Mouse (Mus musculus) midbrain, postnatal 0 days (tissue): ENCODE data around the gene Myoz1. TPM values are rescaled to one million over a fixed set of nuclear protein-coding genes. Genes with fewer than 3 reads are reported as not detected.
"Not testable (repeated sequence)": the region's sequence is repeated elsewhere in the genome, so short reads cannot be mapped to it uniquely, and the experiment has no call there.

Experiments
- ATAC-seq: fragments of 200-750 bp; cut with Nextera tagmentation; 2 replicates; pipeline ENCODE4 v1.8.0; 2017; ENCODE audit warnings: moderate number of reproducible peaks, mild to moderate bottlenecking, moderate TSS enrichment, moderate library complexity; ENCODE audit not compliant: low FRiP score
- DNase-seq: peaks from one replicate; pipeline ENCODE4 v3.0.0-alpha.2; 2015; ENCODE audit warnings: low spot score
- H3K27ac ChIP-seq: fragments of 300-500 bp; sonication (generic); 2 replicates; pipeline ENCODE4 v1.5.1; 2014; ENCODE audit warnings: low read depth, mild to moderate bottlenecking, low read length, mixed read lengths
- H3K27me3 ChIP-seq: fragments of 300-500 bp; sonication (generic); 2 replicates; pipeline ENCODE4 v1.6.1; 2014; ENCODE audit warnings: low read length, control low read depth, mixed read lengths; ENCODE audit not compliant: insufficient read depth
- H3K36me3 ChIP-seq: fragments of 300-500 bp; sonication (generic); 2 replicates; pipeline ENCODE4 v1.6.1; 2014; ENCODE audit warnings: low read length, control low read depth, mixed read lengths; ENCODE audit not compliant: insufficient read depth
- H3K4me1 ChIP-seq: fragments of 300-500 bp; sonication (generic); 2 replicates; pipeline ENCODE4 v1.6.1; 2014; ENCODE audit warnings: mild to moderate bottlenecking, control low read depth, antibody characterized with exemption, low read length, mixed read lengths; ENCODE audit not compliant: insufficient read depth
- H3K4me2 ChIP-seq: fragments of 300-500 bp; sonication (generic); 2 replicates; pipeline ENCODE4 v1.6.1; 2014; ENCODE audit warnings: low read depth, mild to moderate bottlenecking, low read length, mixed read lengths; ENCODE audit not compliant: poor library complexity, severe bottlenecking
- H3K4me3 ChIP-seq: fragments of 300-500 bp; sonication (generic); 2 replicates; pipeline ENCODE4 v1.5.1; 2014; ENCODE audit warnings: low read depth, mild to moderate bottlenecking, low read length, moderate library complexity
- H3K9ac ChIP-seq: fragments of 300-500 bp; sonication (generic); replicated peaks from 2 replicates; pipeline ENCODE4 v1.6.1; 2014; ENCODE audit warnings: mild to moderate bottlenecking, low read length, moderate library complexity, mixed read lengths; ENCODE audit not compliant: poor library complexity, severe bottlenecking
- H3K9me3 ChIP-seq: fragments of 300-500 bp; sonication (generic); 2 replicates; pipeline ENCODE4 v1.6.1; 2016; ENCODE audit warnings: low read length, control low read depth
- CTCF ChIP-seq: IDR thresholded peaks from 2 replicates; pipeline ENCODE4 v1.5.1; 2016; ENCODE audit warnings: antibody characterized with exemption, mild to moderate bottlenecking
- WGBS: fragments of 180-500 bp; shearing (Covaris S2); extraction: QIAGEN DNeasy Blood & Tissue Kit; methylation state at CpG from one replicate; pipeline ENCODE4 v1.1.7; 2014; 5-methylcytosine and 5-hydroxymethylcytosine counted together
- polyA plus RNA-seq: library from polyadenylated mRNA; unstranded; fragments of >200 nt; fragmentation: Nextera tagmentation; extraction: Ambion mirVana; gene quantifications from 2 replicates; pipeline ENCODE4 v1.2.1, GENCODE M21; 2015
- total RNA-seq: library from RNA; depleted of rRNA; stranded (reverse); fragments of >200 nt; gene quantifications from 2 replicates; pipeline ENCODE4 v1.2.3, GENCODE M21; 2014

Gene Myoz1
- total and polyA plus RNA-seq, 2 experiments from 2014 or later = 0.56 TPM; not detected in 1

DNA sequence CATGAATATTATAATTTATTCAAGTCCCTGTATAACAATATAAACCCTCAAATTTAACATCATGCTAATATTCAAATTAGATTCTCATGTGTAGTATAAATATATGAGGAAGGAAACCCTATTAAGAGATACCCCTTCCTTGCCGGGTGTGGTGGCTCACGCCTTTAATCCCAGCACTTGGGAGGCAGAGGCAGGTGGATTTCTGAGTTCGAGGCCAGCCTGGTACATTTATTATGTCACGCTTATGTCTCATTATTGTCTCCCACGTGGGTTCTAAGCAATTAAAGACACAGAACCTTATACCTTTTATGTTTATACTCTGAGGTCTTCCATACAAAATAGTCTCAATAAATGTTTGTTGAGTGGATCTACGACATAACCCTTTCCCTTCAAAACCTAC, 17.6 kb downstream of the Myoz1 start:
- no peaks in the 10 kb centered on the region for H3K9me3 ChIP-seq
- 0 out of 2 replicates have a peak, but pooled peaks cover 4% of the 10 kb centered on the region for H3K4me1 ChIP-seq
- H3K4me2 ChIP-seq = no peak overlapping the region
- no peak overlapping the region for H3K9ac ChIP-seq
- no peaks in the 10 kb centered on the region for H3K27me3 ChIP-seq
- ATAC-seq = no peak
- no peak overlapping the region for H3K27ac ChIP-seq
- no peak for TF ChIP-seq CTCF
- DNase-seq = no peak
- H3K4me3 ChIP-seq = no peak overlapping the region
- H3K36me3 ChIP-seq = no peaks in the 10 kb centered on the region
- 93% methylated on average over 6 of the region's 6 CpGs for WGBS

GRCm38 (mm10) chr14:20637818-20638574, 18.3 kb downstream of the Myoz1 start:
- ATAC-seq (no peak), DNase-seq (no peak)
- Histone ChIP-seq H3K27ac (no peak overlapping the region), H3K27me3 (no peaks in the 10 kb centered on the region), H3K9me3 (no peaks in the 10 kb centered on the region), H3K4me3 (no peak overlapping the region), H3K36me3 (no peaks in the 10 kb centered on the region), H3K9ac (no peak overlapping the region), H3K4me2 (no peak overlapping the region), H3K4me1 (0 out of 2 replicates have a peak, but pooled peaks cover 4% of the 10 kb centered on the region)
- 88% methylated on average over 2 of the region's 2 CpGs for WGBS
- no peak for TF ChIP-seq CTCF

DNA sequence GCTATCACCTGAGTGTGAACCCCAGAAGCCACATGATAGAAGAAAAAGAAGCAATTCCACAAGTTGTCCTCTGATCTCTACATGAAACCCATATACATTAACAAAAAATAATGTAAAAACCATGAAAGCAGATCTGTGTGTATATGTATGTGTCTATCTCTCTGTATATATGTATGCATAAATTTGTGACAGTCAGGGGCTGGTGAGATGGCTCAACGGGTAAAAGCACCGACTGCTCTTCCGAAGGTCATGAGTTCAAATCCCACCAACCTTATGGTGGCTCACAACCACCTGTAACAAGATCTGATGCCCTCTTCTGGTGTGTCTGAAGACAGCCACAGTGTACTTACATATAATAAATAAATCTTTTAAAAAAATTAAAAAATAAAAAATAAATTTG, 19.4 kb downstream of the Myoz1 start:
- H3K4me2 ChIP-seq, ATAC-seq, H3K27ac ChIP-seq, H3K9ac ChIP-seq, H3K4me3 ChIP-seq, H3K36me3 ChIP-seq, H3K9me3 ChIP-seq, DNase-seq, H3K4me1 ChIP-seq, H3K27me3 ChIP-seq: not testable (repeated sequence)
- WGBS = 99% methylated on average over 3 of the region's 3 CpGs

DNA sequence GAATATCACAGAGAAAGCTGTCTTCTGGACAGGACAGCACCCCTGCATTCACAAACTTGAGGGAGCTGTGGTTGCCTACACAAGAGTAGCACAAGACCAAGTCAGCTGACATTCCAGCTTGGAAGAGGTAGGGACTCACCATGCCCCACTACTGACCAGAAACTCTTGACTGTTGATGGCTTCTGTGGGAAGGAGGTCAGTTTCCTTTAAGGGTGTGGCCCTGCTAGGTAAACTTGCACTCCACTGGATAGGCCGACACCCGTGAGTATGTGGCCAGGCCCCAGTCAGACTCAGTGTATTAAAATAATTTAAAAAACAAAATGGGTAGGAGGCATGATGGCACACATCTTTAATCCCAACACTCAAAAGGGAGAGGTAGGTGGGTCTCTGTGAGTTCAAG, 20.8 kb downstream of the Myoz1 start:
- 91% methylated on average over 2 of the region's 2 CpGs for WGBS
- Histone ChIP-seq H3K4me3 (no peak overlapping the region), H3K9ac (no peak overlapping the region), H3K9me3 (no peaks in the 10 kb centered on the region), H3K36me3 (no peaks in the 10 kb centered on the region; the same call in 1 of the 2 replicates), H3K27ac (no peak overlapping the region), H3K4me2 (no peak overlapping the region), H3K27me3 (no peaks in the 10 kb centered on the region), H3K4me1 (no peaks in the 10 kb centered on the region)
- ATAC-seq = no peak
- TF ChIP-seq CTCF = no peak
- DNase-seq = no peak

GRCm38 (mm10) chr14:20631253-20631652, 25.1 kb downstream of the Myoz1 start:
- no peaks in the 10 kb centered on the region for H3K4me1 ChIP-seq
- no peak for ATAC-seq
- no peaks in the 10 kb centered on the region; the same call in 1 of the 2 replicates for H3K36me3 ChIP-seq
- H3K27ac ChIP-seq = no peak overlapping the region
- TF ChIP-seq CTCF = no peak
- H3K4me3 ChIP-seq = no peak overlapping the region
- H3K9me3 ChIP-seq = no peaks in the 10 kb centered on the region
- no peak for DNase-seq
- H3K27me3 ChIP-seq = no peaks in the 10 kb centered on the region
- no peak overlapping the region for H3K4me2 ChIP-seq
- no peak overlapping the region for H3K9ac ChIP-seq
- 75% methylated on average over 4 of the region's 4 CpGs for WGBS

DNA sequence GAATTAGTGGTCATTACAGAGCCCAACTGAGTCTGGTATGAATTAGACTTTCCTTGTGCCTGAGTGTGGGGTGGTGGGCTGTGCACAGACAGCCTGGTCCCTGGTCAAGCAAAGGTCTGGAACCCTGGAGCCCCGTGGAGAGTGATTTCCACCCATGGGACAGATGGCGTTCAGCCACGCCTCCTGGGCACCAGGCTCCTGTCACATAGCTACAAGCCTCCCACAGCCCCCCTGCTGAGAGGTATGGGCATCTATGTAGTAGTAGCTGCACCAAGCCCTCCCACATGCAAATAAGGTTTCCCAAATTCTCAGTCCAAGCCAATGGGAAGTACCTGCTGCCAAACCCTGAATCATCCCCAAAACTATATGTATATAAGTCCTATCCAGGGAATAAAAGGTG, 29.4 kb downstream of the Myoz1 start:
- ATAC-seq (no peak), DNase-seq (no peak)
- H3K27me3 ChIP-seq = no peaks in the 10 kb centered on the region
- no peak overlapping the region for H3K4me3 ChIP-seq
- H3K4me2 ChIP-seq = no peak overlapping the region
- H3K9me3 ChIP-seq = no peaks in the 10 kb centered on the region
- no peaks in the 10 kb centered on the region; the same call in 1 of the 2 replicates for H3K36me3 ChIP-seq
- no peaks in the 10 kb centered on the region for H3K4me1 ChIP-seq
- no peak overlapping the region for H3K27ac ChIP-seq
- whole genome bisulfite sequencing = 92% methylated on average over 3 of the region's 3 CpGs
- no peak for TF ChIP-seq CTCF
- no peak overlapping the region for H3K9ac ChIP-seq
